Mouse (Mus musculus) common myeloid progenitor, adult 5-6 weeks (primary cell): ENCODE results near the gene Rpn1. TPM values are rescaled to one million over a fixed set of nuclear protein-coding genes. Genes with fewer than 3 reads are reported as not detected.
"Not testable (repeated sequence)": the region's sequence is repeated elsewhere in the genome, so short reads cannot be mapped to it uniquely, and the experiment has no call there.

Experiments used
- ATAC-seq: replicated peaks from 2 replicates; pipeline ENCODE4 v1.8.0; 2016; ENCODE audit warnings: low read depth, mild to moderate bottlenecking, moderate TSS enrichment, inconsistent platforms; ENCODE audit not compliant: poor library complexity, severe bottlenecking
- total RNA-seq: library from RNA; stranded (forward); fragments of 200-1000, 187-1606 nt; gene quantifications from 2 replicates; pipeline ENCODE4 v1.2.3, GENCODE M21; 2017

Rpn1 gene
- total RNA-seq, 1 experiment from 2014 or later: 216 TPM

- ATAC-seq: peak; percentile 79
Observed at GRCm38 (mm10) chr6:88116347-88117183, 32.3 kb downstream of the Rpn1 start.

DNA sequence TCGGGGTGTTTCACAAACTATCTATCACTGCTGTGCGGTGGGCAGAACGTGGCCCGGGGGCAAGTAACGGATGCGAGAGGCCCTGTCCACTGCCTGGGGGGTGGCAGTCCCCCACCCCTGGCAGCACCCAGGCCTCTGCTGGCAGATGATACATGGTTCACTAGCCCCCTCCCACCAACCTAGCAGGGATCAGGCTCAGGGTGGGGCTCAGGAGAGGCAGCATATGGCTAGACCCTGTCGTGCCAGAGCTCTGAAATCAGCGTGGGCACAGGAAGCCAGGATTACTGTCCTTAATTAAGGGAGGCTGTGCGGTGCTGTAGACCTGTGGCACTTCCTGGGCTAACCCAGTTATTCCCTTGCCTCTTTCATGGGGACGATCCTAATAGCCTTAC is 32.9 kb downstream of the Rpn1 start:
- ATAC-seq: no peak

GRCm38 (mm10) chr6:88119309-88119708 is 35.0 kb downstream of the Rpn1 start:
- ATAC-seq: no peak

- no peak for ATAC-seq
Observed at GRCm38 (mm10) chr6:88120813-88121212, 36.5 kb downstream of the Rpn1 start.

DNA sequence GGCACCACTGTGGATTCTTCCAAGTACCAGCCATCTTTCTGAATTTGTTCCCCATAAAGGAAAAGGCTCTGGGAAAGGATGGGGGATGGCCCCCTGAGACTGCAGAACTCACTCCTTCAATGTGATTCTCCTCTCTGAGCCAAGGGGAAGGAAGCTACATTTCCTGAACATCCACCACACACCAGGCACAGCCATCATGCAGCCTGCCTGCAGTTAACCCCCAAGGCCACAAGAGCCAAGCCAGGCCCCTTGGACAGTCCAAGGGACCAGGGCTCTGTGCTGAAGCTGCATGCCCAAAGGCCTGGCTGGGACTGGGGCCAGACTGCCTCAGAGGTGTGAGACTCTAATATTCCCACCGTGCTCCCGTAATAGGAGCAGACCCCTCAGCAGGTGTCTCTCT is 37.5 kb downstream of the Rpn1 start:
- ATAC-seq: peak; percentile 31

DNA sequence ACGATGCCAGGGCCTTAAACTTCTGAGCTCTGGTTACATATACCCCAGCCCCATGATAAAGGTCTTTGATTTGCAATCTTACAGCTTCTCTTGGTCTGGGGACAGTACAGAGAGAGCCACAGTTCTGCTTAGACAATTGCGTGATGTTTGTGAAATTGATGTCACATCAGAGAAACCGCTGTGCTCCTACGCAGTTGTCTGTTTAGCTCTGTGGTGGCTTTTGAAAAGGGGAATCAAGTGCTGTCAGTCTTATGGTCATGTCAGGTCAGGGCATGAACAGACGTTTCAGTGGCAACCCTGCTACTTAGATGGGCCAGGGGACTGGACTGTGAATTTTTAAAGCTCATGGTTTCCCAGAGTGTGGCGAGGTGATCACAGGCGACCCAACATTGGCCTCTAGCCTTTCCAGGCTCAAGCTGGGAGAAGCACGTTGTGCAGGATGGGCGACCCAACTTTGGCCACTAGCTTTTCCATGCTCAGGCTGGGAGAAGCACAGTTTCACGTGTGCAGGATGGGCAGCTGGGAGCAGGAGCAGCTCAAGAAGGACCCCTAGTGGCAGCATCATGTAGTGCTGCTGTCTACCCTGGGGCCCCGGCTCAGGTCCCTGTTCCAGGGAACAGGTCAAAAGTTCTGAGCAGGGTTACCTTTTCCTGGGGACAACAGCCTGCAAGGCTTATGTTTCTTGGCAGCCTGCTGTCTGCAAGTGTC is 39.0 kb downstream of the Rpn1 start:
- peak; percentile 55 for ATAC-seq

DNA sequence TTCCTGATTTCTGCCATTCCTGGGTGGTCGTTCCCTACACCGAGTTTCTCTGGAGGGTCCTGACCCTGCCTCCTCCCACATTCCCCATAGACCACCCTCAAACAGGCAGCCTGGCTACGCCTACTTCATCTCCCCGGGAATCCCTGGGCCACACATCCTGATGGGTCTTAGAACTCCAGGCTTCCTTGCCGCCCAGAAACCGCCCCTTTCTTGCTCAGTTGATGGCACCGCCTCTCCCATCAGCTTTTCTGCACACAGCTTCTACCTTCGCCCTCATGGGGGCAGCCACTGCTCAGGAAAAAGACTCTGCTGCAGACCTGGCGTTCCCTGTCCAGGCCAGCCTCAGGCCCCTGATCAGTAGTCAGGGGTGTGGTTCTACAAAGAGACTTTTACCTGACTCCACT is 39.6 kb downstream of the Rpn1 start:
- ATAC-seq: peak; percentile 80

DNA sequence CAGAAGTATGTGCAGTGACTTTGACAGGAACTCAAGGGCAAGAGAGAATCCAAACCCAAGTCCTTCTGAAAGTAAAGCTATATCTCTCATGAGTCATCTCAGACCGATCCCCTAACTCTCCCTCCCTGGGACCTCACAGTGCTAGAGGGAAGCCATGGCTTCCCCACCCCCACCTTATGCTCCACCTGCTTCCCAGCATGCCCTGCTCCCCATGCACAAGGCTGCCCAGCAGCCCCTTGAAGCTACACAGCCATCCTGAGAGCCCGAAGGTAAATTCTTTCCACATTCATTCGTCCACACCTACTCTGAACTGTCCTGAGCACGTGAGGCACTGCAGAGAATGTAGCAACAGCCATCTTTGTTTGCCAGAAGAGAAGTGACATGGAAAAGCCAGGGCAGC is 40.3 kb downstream of the Rpn1 start:
- ATAC-seq: no peak

- not testable (repeated sequence) for ATAC-seq
Observed at GRCm38 (mm10) chr6:88125815-88126214, 41.5 kb downstream of the Rpn1 start.

GRCm38 (mm10) chr6:88131521-88131920 is 47.2 kb downstream of the Rpn1 start:
- no peak for ATAC-seq

- ATAC-seq: peak; percentile 53
Observed at GRCm38 (mm10) chr6:88132051-88132450, 47.8 kb downstream of the Rpn1 start.

DNA sequence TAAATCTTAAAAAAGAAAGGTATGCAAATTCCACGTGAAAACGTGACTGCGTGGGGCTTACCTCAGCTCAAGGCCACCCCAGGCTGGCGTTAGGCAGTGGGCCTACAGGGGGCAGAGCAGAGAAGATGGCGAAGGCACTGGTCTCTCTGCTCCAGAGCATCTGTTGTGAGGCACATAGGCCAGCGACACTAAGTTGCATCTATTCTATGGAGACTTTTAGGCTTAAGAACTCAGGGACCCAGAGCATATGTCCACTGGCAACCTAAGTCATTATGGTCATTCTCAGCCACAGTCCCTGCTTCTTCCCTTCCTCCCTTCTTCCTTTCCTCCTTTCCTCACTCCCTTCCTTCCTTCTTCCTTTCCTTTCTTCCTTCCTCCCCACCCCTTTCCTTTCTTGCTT is 48.8 kb downstream of the Rpn1 start:
- no peak for ATAC-seq

DNA sequence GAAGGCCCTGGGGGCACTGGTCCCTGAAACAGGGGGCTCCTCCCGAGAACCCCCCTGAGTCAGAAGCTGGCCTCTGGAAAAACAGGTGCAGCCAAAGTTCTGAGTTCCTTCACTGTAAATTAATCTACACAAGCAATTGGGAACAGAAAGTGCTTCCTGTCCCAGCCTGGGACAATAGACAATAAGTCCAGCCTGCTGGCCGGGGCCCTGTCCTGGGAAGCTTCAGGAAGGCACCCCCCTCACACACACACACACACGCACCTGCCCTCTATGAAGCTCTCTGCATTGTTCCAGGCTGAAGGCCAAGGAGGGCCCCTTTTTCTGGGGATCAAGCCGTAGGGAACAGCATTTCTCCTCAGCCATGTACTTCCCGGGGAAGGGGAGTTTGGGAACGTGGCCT is 49.6 kb downstream of the Rpn1 start:
- ATAC-seq: no peak

GRCm38 (mm10) chr6:88136201-88136631 is 51.9 kb downstream of the Rpn1 start:
- peak; percentile 52 for ATAC-seq

GRCm38 (mm10) chr6:88138485-88138884 is 54.2 kb downstream of the Rpn1 start:
- ATAC-seq: no peak

- ATAC-seq: no peak
Observed at GRCm38 (mm10) chr6:88140264-88140663, 56.0 kb downstream of the Rpn1 start.

DNA sequence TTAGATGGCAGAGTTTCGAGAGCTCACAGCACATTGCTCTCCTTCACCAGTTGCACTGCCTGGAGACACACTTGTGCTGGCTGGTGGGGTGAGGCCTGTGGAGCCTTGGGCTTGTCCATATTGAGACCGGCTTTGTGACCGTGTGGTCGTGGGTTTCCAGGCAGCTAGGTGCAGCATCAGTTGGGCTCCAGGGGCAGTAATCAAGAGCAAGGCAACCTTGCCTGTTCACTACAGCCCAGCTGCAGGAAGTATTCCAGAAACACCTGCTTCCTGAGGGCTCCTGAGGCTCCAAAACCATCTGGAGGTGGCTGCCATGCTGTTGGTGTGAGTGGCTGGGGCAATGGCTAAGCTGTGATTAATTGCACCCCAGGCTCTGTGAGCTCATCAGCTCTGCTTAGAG is 61.5 kb downstream of the Rpn1 start:
- no peak for ATAC-seq

DNA sequence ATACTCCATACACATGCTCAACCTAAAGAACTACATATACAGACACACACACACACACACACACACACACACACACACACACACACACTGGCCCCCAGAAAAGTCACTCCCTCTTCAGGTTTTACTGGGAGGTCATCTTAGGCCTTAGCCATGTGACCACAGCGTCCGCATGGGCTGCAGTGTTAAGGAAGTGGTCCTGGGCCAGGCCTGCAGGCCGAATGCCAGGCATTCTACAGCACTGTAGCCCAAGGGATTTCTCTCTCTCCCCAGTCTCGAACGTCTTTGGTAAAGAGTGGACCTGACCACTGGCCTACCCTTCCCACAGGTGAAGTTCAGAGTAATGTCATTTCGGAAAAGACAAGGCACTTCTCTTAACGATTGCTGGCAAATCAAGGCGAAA is 62.3 kb downstream of the Rpn1 start:
- no peak for ATAC-seq

- peak; percentile 51 for ATAC-seq
Observed at GRCm38 (mm10) chr6:88147411-88148003, 63.2 kb downstream of the Rpn1 start.

DNA sequence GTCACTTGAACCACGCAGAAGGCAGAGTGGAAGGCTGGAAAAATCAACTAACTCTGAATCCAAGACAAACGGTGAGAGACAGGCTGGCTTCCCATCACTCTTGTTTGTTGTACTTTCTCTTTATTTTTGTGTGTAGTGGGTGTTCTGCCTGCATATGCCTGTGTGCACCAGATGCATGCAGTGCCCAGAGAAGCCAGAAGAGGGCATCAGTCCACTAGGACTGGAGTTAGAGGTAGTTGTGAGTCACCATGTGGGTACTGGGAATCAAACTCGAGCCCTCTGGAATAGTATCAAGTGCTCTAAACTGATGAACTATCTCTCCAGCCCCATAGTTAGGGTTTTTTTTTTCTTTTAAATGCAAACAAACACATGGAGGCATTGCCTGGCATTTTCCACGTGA is 67.1 kb downstream of the Rpn1 start:
- no peak for ATAC-seq

GRCm38 (mm10) chr6:88152127-88152705 is 67.9 kb downstream of the Rpn1 start:
- no peak for ATAC-seq
